Mouse (Mus musculus) embryonic fibroblast, embryonic 13.5 days (primary cell): ENCODE data around the gene Polr2h.

Experiments used
- CTCF ChIP-seq: IDR thresholded peaks from 2 replicates; pipeline ENCODE4 v1.5.1; 2011; ENCODE audit warnings: mild to moderate bottlenecking, control low read depth, low read length, moderate library complexity, borderline replicate concordance; ENCODE audit not compliant: insufficient read depth
- POLR2A ChIP-seq: IDR thresholded peaks from 2 replicates; pipeline ENCODE4 v1.6.1; 2011; ENCODE audit warnings: low read depth, mild to moderate bottlenecking, control low read depth, low read length, moderate library complexity

DNA sequence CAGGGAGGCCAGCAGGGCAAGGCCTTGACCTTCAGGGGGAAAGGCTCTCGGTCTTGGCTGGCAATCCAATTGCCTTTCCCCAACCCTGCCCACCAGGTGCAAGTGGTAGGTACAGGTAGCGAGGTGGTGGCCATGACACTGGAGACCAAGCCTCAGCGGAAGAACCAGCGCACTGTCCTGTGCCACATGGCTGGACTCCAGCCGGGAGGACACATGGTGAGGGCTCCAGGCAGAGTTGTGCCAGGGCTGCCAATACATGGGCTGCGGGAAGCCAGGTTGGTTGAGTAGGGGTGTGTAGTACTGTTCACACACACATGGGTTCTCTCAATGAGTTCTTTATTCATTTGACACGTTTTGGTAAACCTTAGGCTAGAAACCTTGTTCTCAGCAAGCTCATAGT is 18.7 kb downstream of the Polr2h start:
- TF ChIP-seq POLR2A (no peak), CTCF (no peak)
